Mouse (Mus musculus) G1E (cell line): ENCODE measurements around the gene Lrcol1.

ENCODE experiments used
- CTCF ChIP-seq: IDR thresholded peaks from 2 replicates; pipeline ENCODE4 v1.5.1; 2012; ENCODE audit warnings: low read depth, low read length, inconsistent platforms, mixed read lengths
- GATA1 ChIP-seq: IDR thresholded peaks from 2 replicates; pipeline ENCODE4 v1.6.1; 2012; ENCODE audit warnings: borderline replicate concordance, low read length, inconsistent platforms, mixed read lengths
- POLR2AphosphoS5 ChIP-seq: IDR thresholded peaks from 2 replicates; pipeline ENCODE4 v1.6.1; 2012; ENCODE audit warnings: low read depth, low read length, inconsistent platforms; ENCODE audit not compliant: insufficient replicate concordance
- TAL1 ChIP-seq: conservative IDR thresholded peaks from 2 replicates; pipeline ENCODE4 v1.6.1; 2012; ENCODE audit warnings: low read depth, low read length, inconsistent platforms, mixed read lengths

- TF ChIP-seq CTCF (no peak), GATA1 (no peak), POLR2AphosphoS5 (no peak), TAL1 (no peak)
Observed at GRCm38 (mm10) chr5:110385263-110385662, 40.7 kb downstream of the Lrcol1 start.
